Mouse (Mus musculus) intestine, embryonic 16.5 days (tissue): ENCODE measurements around the gene Efcc1. TPM values are rescaled to one million over a fixed set of nuclear protein-coding genes. Genes with fewer than 3 reads are reported as not detected.

Source experiments
- ATAC-seq: fragments of 200-750 bp; cut with Nextera tagmentation; 2 replicates; pipeline ENCODE4 v1.8.0; 2017; ENCODE audit warnings: moderate TSS enrichment, moderate library complexity
- H3K27ac ChIP-seq: fragments of 300-500 bp; sonication (generic); 2 replicates; pipeline ENCODE4 v1.5.1; 2014; ENCODE audit warnings: mild to moderate bottlenecking, low read length
- H3K27me3 ChIP-seq: fragments of 300-500 bp; sonication (generic); replicated peaks from 2 replicates; pipeline ENCODE4 v1.6.1; 2014; ENCODE audit warnings: low read length, control low read depth, mixed read lengths; ENCODE audit not compliant: control insufficient read depth, insufficient read depth
- H3K36me3 ChIP-seq: fragments of 300-500 bp; sonication (generic); 2 replicates; pipeline ENCODE4 v1.6.1; 2014; ENCODE audit warnings: low read length, control low read depth; ENCODE audit not compliant: control insufficient read depth, insufficient read depth
- H3K4me1 ChIP-seq: fragments of 300-500 bp; sonication (generic); 2 replicates; pipeline ENCODE4 v1.6.1; 2014; ENCODE audit warnings: low read length, control low read depth, mixed read lengths; ENCODE audit not compliant: control insufficient read depth, insufficient read depth
- H3K4me2 ChIP-seq: fragments of 300-500 bp; sonication (generic); 2 replicates; pipeline ENCODE4 v1.6.1; 2014; ENCODE audit warnings: low read depth, low read length, control low read depth
- H3K4me3 ChIP-seq: fragments of 300-500 bp; sonication (generic); 2 replicates; pipeline ENCODE4 v1.5.1; 2014; ENCODE audit warnings: mild to moderate bottlenecking, low read length
- H3K9ac ChIP-seq: fragments of 300-500 bp; sonication (generic); 2 replicates; pipeline ENCODE4 v1.6.1; 2014; ENCODE audit warnings: low read depth, low read length
- H3K9me3 ChIP-seq: fragments of 300-500 bp; sonication (generic); 2 replicates; pipeline ENCODE4 v1.6.1; 2016; ENCODE audit warnings: low read length, control low read depth; ENCODE audit not compliant: control insufficient read depth
- WGBS: fragments of 180-500 bp; shearing (Covaris S2); extraction: QIAGEN DNeasy Blood & Tissue Kit; methylation state at CpG from one replicate; pipeline ENCODE4 v1.1.7; 2014; 5-methylcytosine and 5-hydroxymethylcytosine counted together
- polyA plus RNA-seq: library from polyadenylated mRNA; unstranded; fragments of >200 nt; fragmentation: Nextera tagmentation; extraction: Ambion mirVana; gene quantifications from 2 replicates; pipeline ENCODE4 v1.2.1, GENCODE M21; 2015

The Efcc1 gene
- polyA plus RNA-seq, 1 experiment from 2014 or later, result 0.73 TPM

DNA sequence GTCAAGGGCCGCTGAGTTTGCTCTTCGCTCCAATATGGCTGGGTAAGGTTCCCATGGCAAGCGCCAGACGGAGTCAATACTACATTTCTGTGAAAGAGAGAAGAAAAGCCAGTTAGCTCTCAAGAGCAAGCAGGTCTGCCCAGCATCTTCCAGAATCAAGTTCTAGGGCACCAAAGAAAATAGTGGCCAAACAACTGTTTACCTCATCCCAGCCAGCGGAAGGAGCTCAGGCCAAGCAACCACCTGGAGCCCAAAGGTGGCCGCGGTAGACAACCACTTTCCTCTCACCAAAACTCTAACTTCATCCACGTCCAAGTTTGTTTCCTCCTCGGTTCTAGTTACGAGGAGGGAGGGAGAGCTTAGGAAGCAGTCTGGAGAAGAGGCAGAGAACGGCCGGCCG is 528 bp upstream of the Efcc1 start:
- no peak overlapping the region for H3K9ac ChIP-seq
- peaks cover 19% of the 10 kb centered on the region for H3K4me1 ChIP-seq
- WGBS, result 20% methylated on average over 13 of the region's 13 CpGs
- H3K9me3 ChIP-seq, result no peaks in the 10 kb centered on the region
- ATAC-seq, result no peak
- peak overlapping the region; percentile 58 for H3K4me3 ChIP-seq
- no peaks in the 10 kb centered on the region for H3K36me3 ChIP-seq
- peaks cover 43% of the 10 kb centered on the region for H3K27me3 ChIP-seq
- no peak overlapping the region for H3K27ac ChIP-seq
- H3K4me2 ChIP-seq, result peak overlapping the region; percentile 90

- WGBS, result 4% methylated on average over 18 of the region's 19 CpGs
- H3K27me3 ChIP-seq, result peaks cover 43% of the 10 kb centered on the region
- peaks cover 19% of the 10 kb centered on the region for H3K4me1 ChIP-seq
- no peaks in the 10 kb centered on the region for H3K9me3 ChIP-seq
- no peak overlapping the region for H3K27ac ChIP-seq
- no peak for ATAC-seq
- peak overlapping the region; percentile 90 for H3K4me2 ChIP-seq
- no peaks in the 10 kb centered on the region for H3K36me3 ChIP-seq
- H3K4me3 ChIP-seq, result peak overlapping the region; percentile 58
- peak overlapping the region; percentile 62 for H3K9ac ChIP-seq
Observed at GRCm38 (mm10) chr6:87731463-87732095, 910 bp downstream of the Efcc1 start.

DNA sequence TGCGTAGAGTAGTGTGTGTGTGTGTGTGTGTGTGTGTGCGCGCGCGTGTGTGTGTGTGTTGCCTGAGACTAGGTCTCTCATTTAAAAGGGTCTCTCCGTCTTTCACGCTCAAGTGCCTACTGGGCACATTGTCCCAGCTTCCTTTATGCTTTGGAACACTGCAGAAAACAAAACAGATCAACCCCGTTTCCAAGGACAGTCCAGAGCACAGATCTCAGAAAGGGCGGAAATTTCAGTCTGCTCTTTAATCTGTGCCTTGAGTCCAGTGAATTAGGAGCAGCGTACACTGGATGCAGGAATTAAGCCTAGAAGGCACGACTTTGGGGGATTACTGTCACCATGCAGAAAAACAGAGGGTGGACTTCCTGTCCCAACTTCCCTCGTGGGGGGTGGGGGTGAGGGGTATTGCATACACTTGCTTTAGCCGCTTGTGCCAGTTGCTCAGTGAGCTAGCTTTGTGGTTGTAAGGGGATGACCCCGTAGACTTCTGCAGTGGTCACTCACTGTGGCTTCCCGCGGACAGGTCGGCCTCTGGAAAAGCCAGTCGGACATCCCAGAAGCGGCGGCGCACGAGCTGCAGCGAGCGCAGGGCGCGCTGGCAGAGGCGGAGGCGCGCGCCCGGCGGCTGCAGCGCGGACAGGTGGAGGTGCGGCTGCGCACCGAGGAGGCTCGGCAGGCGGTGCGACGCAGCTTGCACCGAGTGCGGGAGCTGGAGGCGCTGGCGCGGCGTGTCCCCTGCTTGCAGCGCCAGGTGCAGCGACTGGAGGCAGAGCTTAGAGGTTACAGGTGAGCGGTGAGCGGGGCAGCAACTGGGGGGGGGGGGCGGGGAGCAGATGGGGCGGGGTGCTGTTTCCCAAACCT is 1.7 kb downstream of the Efcc1 start:
- WGBS, result 6% methylated on average over 51 of the region's 53 CpGs
- no peak for ATAC-seq
- Histone ChIP-seq H3K4me1 (peaks cover 19% of the 10 kb centered on the region), H3K36me3 (no peaks in the 10 kb centered on the region), H3K27me3 (peaks cover 43% of the 10 kb centered on the region), H3K9ac (peak overlapping the region; percentile 6; the same call in 1 of the 2 replicates), H3K4me2 (peak overlapping the region; percentile 60), H3K27ac (no peak overlapping the region), H3K4me3 (peak overlapping the region; percentile 40), H3K9me3 (no peaks in the 10 kb centered on the region)

GRCm38 (mm10) chr6:87733131-87733930 is 2.7 kb downstream of the Efcc1 start:
- 37% methylated on average over 14 of the region's 14 CpGs for WGBS
- Histone ChIP-seq H3K4me2 (peak overlapping the region; percentile 60), H3K27me3 (peaks cover 43% of the 10 kb centered on the region), H3K4me1 (peaks cover 19% of the 10 kb centered on the region), H3K9me3 (no peaks in the 10 kb centered on the region), H3K36me3 (no peaks in the 10 kb centered on the region), H3K9ac (peak overlapping the region; percentile 27; the same call in 1 of the 2 replicates), H3K27ac (peak overlapping the region; percentile 35; the same call in 1 of the 2 replicates), H3K4me3 (peak overlapping the region; percentile 40)
- peak; percentile 29; the same call in 1 of the 2 replicates for ATAC-seq

DNA sequence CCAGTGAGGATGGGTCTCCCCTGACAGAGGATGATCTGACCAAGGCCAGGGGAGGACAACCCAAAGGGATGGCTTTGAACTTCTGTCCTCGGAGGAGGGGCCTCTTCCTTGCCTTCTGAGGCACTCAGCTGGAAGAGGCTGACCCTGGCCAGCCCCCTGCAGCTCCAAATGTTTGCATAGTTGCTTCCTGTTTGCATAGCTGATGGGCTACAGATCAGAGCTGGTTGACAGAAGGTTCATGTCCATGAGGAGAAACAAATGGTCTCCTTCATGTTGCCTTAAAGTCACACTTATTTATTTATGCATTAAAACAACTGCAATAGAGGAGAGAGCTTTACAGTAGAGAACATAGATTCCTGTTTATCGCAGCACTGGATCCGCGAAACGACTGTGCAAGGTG is 3.5 kb downstream of the Efcc1 start:
- peaks cover 19% of the 10 kb centered on the region for H3K4me1 ChIP-seq
- WGBS, result 32% methylated on average over 5 of the region's 5 CpGs
- peak; percentile 58; the same call in 1 of the 2 replicates for ATAC-seq

DNA sequence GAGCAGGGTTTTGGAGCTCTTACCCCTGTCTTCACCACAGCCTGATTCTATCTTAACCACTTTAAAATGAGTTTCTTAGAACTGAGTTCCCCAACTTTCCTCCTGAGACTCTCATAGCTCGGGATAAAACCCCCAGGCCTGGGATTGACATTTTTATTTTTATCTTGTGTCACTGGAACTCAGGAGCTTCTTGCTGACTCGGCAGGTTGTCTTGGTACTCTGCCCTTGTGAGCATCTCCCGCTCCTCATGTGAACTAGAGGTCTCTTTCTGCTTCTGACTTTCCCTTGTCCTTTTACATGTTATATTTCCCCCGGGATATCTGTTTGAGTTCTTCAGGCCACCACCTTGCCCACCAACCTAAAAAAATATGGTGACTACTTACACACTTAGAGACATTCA is 6.3 kb downstream of the Efcc1 start:
- H3K36me3 ChIP-seq, result no peaks in the 10 kb centered on the region
- no peak overlapping the region for H3K9ac ChIP-seq
- no peaks in the 10 kb centered on the region for H3K9me3 ChIP-seq
- H3K27me3 ChIP-seq, result peaks cover 16% of the 10 kb centered on the region
- H3K4me1 ChIP-seq, result peaks cover 16% of the 10 kb centered on the region; the same call in 1 of the 2 replicates
- H3K4me2 ChIP-seq, result no peak overlapping the region
- no peak overlapping the region for H3K4me3 ChIP-seq
- 82% methylated on average over 4 of the region's 4 CpGs for WGBS
- no peak overlapping the region for H3K27ac ChIP-seq
- ATAC-seq, result no peak

More for the DNA sequence above, 3.5 kb downstream of the Efcc1 start:
- Histone ChIP-seq H3K36me3 (no peaks in the 10 kb centered on the region), H3K27me3 (peaks cover 42% of the 10 kb centered on the region), H3K27ac (no peak overlapping the region), H3K4me3 (no peak overlapping the region), H3K9ac (no peak overlapping the region), H3K4me2 (no peak overlapping the region), H3K9me3 (no peaks in the 10 kb centered on the region)

DNA sequence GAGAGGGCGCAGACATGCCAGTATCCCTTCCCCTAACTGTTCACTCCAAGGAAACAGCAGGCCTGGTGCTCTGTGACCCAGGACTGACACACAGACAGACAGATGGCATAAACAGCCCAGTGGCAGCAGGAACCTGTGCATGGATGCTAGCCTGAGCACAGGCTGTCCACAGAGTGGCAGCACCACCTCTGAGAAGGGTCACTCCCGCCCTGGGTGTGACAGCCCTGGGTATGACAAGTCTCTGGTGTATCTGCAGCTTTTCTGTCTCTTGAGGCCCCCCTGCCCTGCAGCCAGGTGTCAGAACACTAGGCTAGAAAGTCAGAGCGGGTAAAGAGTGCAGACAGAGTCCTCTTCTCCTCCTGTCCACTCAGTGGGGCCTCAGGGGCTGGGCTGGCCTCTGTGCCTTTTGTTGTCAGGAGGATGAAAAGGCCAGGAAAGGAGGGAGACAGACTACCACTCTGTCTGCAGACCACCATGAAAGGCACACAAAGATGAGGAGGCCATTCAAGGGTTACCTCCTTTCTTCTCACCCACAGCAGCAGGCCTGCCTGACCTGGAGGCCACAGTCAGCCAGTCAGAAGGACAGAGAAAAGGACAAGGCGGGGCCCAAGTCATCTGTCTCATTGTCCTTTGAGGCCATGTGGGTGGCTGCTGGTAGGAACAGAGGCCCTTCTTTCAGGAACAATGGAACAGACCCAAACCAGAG is 7.4 kb downstream of the Efcc1 start:
- Histone ChIP-seq H3K36me3 (no peaks in the 10 kb centered on the region), H3K27ac (no peak overlapping the region), H3K4me2 (no peak overlapping the region), H3K9ac (no peak overlapping the region), H3K4me3 (no peak overlapping the region), H3K27me3 (peaks cover 5% of the 10 kb centered on the region; the same call in 1 of the 2 replicates), H3K9me3 (no peaks in the 10 kb centered on the region), H3K4me1 (peaks cover 8% of the 10 kb centered on the region; the same call in 1 of the 2 replicates)
- no peak for ATAC-seq
- 66% methylated on average over 4 of the region's 4 CpGs for WGBS

- ATAC-seq, result no peak
Observed at GRCm38 (mm10) chr6:87739898-87740297, 9.2 kb downstream of the Efcc1 start.

More at GRCm38 (mm10) chr6:87739898-87740297, 9.2 kb downstream of the Efcc1 start:
- WGBS, result 39% methylated on average over 6 of the region's 6 CpGs
- Histone ChIP-seq H3K27ac (no peak overlapping the region; the same call in 1 of the 2 replicates), H3K4me3 (no peak overlapping the region), H3K4me1 (no peaks in the 10 kb centered on the region), H3K9me3 (no peaks in the 10 kb centered on the region), H3K9ac (no peak overlapping the region), H3K27me3 (no peaks in the 10 kb centered on the region), H3K36me3 (no peaks in the 10 kb centered on the region), H3K4me2 (no peak overlapping the region)
